Mouse (Mus musculus): ENCODE measurements around the gene Tmed10.

The Tmed10 gene

DNA sequence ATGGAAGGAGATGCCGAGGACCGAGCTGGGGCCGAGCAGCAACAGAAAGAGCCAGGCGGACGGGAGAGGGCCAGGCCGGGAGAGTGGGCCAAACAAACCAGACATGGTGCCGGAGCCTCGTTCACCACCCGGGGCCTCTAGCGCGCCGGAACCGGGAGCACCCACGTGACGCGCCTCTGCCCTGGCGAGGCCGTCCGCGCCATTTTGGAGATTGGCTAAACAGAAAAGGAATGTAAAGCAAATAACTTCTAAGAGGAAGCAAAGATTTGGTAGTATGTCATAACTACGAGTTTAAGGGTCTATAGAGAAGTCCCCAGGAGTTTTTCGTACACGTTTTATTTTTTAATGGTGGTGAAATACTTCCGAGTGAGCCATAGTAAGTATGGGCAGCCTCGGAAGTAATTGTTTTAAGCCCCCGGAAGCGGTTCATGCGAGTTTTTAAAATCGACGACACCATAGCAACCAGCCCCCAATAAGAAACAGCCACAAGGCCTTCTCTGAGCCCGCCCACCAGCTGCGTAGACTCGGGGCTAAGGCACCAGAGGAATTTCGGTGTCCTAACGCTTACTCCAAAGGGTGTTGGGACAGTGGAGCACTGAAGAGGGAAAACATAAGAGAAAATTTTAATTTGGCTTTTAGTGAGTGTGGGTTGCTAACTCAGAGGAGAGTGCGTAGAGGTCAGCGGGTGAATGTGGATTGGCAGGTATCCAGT is at the start of gene Tmed10:
Tmed10 (minus strand) TSS at position 287 of the 712 bp plus-strand sequence.
- peak; percentile 94 to 95 for DNase-seq (ENCODE audit: low spot score in 2 of 2)

DNA sequence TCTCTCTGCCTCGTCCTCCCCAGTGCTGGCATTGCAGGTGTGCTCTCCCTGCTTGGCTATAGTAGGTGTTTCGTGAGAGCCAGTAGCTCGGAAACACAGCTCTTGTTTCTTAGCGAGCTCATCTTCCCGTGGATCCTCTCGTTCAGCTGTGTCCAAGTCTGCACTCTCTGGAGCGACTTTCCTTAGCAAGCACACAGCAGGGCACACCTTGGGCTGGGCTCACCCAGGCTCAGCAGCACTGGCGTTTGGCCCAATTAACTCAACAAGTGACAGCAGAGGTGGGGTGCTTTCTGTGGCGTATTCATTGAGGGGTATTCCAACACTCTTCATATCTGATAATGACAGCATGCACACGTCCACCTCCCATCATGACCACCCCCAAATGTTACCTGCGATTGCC is 48.6 kb upstream of the Tmed10 start:
- no peak for DNase-seq (ENCODE audit: low spot score in 2 of 2)

DNA sequence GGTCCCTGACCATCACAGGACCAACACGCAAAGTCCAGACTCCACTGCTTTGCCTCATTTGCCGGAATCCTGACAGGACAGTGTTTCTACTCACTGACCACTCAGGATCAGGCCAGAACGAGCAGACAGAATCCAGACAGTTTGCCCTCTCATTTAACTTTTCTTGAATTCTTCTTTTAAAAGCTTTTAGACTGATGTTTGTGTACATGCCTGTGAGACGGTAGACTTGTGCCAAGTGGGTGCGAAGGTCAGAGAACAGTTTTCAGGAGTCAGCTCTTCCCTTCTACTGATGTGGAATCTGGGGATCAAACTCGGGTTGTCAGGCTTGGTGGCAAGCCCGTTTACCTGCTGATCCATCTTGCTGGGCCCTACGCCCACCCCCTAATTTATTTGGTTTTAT is 47.9 kb upstream of the Tmed10 start:
- DNase-seq (ENCODE audit: low spot score in 2 of 2): no peak

DNA sequence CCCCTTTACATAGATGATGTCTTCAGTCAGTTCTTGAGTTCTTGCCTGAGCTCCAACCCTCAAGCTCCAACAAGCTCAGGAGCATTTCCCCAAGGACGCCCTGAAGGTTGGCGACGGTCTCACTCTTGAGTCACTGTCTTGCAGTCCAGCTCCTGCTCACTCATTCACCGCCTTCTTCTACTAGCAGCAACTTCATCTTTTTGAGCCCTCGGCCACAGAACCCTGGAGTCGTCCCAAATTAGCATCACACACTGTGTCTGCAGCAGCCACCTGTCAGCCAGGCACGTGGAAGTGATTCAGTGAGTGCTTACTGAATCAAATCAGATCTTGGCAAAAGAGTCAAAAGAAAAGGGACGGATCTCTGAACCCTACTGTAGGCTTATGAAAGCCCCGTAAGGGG is 46.3 kb upstream of the Tmed10 start:
- DNase-seq (ENCODE audit: low spot score in 2 of 2): no peak

DNA sequence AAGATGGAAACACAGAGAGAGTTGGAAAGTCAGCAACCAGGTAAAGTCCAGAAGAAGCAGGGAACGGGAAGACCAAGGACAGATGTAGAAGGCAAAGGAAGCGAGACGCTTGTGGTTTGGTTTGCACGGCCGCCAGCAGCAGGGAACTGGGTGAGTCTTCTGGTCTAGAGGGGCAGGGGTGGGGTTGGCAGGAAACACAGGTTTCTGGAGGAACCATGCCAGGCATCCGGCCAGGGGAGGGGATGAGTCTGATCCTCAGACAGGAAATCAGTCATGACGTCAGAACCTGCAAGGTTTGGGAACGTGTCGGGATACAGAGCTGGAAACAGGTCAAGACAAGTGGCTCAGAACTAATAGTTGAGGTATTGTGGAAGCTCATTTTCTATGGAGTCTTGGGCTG is 43.2 kb upstream of the Tmed10 start:
- peak; percentile 49 to 62 for DNase-seq (ENCODE audit: low spot score in 2 of 2)

DNA sequence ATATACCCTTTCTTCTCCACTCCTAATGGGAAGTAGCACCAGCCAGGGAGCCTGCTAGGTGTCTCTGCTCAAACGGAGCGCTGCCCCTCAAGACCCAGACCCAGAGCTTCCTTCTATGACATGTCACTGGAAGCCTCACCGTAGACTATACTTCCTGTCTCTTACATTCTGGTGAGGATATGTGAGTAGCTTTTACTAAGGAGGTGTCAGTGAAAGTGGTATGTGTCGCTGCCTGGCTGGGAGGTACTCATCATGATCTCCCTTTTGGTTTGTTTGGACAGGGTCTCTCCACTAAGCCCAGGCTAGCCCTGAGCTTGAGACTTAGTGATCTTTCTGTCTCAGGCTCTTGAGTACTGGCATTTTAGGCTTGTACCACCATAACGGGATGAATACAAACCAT is 41.7 kb upstream of the Tmed10 start:
- no peak for DNase-seq (ENCODE audit: low spot score in 2 of 2)

DNA sequence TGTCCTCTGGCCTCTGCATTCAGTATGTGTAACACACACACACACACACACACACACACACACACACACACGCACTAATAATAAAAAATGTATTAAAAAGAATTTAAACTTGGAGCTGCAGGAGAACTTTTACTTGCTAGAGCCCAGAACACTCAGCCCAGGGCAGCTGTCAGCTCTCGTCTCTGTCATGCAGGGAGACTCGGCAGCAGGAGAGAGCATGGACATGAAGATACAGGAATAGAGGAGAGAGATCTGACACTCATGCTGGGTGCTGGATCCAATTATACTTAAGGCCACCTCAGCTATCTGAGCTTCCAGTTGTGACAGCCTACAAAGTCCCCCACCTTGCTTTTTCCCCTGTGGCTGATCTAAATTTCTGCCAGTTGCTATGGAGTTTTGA is 41.2 kb upstream of the Tmed10 start:
- DNase-seq (ENCODE audit: low spot score in 2 of 2): no peak

DNA sequence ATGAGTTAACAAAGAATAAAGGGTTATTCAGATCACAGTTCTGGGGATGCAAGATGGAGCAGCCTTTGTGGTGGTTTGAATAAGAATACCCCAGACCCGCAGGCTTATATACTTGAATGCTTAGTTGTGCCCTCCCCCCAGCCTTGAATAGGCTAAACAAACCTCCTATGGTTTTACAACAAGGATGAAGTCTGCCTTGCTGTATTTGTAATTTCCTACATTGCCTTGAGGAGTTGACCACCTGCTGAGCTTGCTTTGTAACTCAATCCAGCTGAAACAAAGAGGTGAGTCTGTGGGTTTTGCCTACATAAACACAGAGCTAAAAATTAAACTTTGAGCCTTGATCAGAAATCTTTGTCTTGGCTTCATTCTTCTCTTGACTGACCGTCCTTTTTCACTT is 36.5 kb upstream of the Tmed10 start:
- no peak for DNase-seq (ENCODE audit: low spot score in 2 of 2)

DNA sequence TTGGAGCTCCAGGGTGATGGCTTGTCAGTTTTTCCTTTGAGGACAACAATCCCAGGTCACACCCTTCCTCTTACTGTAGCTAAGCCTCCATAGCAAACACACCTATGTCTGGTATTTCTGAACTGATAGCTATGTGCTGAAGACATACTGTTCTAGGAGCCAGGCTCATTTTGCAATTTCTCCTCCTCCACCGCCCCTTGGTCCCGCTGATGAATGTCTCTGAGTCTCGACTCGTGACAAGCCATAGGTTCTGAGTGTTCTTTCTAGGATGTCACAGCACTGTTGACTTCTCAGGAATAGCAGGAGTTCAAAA is 23.3 kb upstream of the Tmed10 start:
- no peak for DNase-seq (ENCODE audit: low spot score in 2 of 2)

DNA sequence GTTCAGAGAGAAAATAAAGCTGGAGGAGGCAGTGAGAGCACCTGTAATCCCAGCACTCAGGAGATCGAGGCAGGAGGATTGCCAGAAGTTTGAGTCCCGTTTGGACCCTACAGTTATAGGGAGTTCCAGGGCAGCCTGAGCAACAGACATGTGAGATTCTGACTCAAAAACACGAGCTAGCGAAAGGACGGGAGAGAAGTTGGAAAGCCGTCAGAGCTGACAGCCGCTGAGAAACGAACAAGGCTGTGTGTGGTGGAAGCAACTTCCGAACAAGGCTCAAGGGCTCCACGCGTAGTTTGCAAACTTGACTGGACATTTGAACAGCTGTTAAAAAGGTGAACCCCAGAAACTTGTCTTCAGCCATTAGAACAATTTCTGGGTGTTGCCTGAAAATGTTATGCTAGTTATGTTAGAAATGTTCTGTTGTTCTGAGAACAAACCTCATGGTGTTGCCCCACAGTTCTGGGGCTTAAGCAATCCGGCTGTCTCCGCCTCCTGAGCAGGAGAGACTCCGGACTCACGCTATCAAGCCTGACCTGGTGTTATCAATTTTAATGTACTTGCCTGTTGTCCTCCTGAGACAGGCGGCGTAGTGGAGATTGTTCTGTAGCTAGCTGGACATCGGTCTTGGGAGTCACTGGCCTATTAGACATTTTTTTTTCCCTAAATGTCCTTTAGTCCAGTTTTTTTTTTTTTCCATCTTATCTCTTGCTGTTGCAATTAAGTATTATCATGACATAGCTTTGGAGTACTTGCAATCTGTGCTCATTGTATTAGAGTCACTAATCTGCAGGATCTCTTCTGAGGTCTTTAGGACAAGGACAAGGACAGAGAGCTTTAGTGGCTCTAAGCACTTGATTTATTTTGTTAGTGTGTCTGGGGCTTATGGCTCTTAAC is 22.7 kb upstream of the Tmed10 start:
- no peak for DNase-seq (ENCODE audit: low spot score in 2 of 2)

DNA sequence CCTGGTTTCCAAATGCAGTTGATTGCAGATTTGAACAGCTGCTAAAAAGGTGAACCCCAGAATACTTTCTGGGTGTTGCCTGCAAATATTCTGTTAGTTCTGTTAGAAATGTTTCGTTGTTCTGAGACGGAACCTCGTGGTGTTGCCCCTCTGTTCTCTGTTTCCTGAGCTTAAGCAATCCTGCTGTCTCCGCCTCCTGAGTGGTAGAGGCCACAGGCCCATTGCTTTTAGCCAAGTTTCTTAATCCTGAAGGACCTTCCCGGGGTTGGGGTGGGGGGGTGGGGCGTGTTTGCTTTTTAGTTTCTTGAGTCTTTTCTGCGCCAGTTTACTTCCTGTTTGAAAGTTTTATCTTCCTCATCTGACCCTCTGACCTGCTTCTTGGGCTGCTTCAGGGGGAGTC is 19.3 kb upstream of the Tmed10 start:
- no peak for DNase-seq (ENCODE audit: low spot score in 2 of 2)

DNA sequence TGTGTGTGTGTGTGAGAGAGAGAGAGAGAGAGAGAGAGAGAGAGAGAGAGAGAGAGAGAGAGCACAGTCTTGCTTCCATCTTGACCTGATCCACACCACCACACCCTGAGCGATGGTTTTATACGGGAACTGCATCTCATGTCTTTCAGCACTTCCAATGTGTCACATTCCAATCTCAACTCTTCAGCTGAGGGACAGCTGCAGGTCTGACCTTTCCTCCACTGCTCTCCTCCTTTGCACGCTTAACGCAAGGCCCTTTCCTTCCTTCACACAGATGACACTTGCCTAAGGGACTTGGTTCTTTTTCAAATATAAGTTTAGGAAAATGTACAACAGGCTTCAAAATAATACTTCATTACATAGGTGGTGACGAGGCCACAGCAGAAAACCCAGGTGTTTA is 18.9 kb upstream of the Tmed10 start:
- no peak for DNase-seq (ENCODE audit: low spot score in 2 of 2)

DNA sequence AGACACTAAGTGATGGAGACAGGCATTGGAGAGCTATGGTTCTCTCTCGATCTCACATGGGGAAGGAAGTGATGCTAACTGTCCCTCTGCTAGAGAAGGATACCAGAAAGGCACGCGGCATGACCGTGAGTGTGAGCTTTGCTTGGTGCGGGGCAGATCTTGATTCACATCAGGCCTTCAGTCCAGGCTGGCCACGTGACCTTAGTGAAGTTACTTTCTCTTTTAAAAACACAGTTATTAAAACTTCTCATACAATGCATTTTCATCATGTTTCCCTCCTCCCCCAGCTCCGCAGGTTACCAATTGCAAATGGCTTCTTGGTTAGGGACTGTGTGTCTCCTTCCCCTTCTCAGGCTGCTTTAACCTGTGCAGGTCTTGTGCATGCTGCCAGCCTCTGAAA is 16.5 kb upstream of the Tmed10 start:
- DNase-seq (ENCODE audit: low spot score in 2 of 2): no peak

DNA sequence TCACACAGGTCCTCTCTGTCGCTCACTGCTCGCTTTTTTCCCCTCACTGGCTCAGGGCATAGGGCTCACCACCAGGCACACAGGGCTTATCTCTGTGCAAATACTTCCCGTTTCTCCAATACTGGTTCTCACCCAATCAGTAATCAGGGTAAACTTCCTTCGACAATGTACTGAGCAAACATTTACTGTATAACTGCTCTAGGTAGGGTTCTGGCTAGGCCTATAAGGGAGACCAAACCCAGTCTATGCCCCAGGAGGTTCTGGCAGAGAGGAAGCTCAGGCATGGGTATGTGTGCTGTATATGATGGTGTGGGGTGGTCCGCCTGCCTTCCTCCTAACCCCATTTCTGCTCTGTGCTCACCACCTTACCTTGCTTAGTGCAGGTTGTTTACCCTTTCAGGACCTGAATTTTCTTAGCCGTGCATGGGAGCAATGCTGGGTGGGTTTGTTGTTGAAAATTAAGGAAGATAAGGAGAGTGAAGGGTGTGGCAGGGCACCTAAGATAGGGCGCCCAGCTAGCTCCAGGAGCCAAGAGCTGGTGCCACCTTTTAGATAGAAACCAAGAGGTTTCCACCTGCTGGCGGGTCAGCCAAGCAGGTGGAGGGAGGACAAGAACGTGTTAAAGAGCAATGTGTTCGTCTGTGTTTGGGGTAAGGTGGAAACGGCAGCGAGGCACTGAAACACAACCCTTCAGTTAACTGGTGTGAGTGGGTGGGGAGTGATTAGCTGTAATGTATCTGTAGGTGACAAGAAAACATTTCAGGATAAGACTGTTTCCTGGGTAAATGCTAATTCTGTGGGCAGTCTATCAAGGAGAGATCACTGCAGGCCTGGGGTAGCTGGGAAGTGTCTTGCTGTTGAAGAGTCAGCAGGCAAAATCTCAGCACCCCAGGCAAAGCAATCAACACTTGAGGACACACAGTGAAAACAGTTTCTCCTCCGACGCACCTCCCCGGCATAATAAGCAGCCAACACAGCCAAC is 14.8 kb upstream of the Tmed10 start:
- no peak for DNase-seq (ENCODE audit: low spot score in 2 of 2)

DNA sequence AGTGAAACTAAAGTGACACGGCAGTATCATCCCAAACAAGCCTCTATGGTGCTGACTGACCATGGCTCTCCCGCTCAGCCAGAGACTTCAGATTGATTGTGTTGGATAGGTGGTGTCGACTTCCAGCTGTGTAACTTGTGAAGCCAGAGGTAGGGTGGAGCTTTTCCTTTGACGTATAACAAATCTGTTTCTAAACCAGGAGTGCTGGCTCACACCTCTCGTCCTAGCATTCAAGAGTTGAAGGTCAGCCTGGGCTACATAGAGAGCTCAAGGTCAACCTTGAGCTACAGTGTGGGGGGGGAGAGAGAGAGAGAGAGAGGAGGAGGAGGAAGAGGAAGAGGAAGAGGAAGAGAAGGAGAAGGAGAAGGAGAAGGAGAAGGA is 11.3 kb upstream of the Tmed10 start:
- no peak for DNase-seq (ENCODE audit: low spot score in 2 of 2)

DNA sequence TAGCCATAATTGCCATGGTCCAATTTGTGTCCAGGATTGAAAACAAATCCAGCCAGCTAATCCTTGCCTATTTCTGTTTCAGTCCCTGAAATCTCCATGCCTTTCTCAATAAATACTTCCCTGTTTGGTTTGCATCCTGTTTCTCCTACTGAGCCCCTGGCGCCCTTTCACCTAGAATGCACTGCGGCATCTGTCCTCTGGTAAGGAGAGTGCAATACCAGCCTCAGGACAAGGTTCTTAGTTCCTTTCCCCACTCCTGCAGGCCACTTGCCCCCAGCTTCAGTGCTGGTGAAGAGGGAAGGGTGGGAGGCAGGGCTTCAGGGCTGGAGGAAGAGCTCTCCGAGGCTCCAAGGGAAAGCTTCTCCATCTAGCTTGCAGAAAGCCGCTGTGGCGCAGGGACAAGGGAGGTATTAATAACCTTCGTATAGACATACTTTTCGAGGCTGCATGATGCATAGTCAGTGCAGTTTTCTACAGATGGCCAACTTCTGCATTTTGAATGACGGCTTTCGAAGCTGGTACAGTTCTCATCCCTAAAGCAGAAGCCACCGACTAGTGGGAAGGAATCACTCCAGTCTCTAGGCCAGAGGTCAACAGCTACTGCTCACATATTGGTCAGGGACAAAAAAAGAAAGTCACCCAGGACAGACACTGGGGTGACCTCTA is 10.8 kb upstream of the Tmed10 start:
- DNase-seq (ENCODE audit: low spot score in 2 of 2): peak; percentile 33 to 64

DNA sequence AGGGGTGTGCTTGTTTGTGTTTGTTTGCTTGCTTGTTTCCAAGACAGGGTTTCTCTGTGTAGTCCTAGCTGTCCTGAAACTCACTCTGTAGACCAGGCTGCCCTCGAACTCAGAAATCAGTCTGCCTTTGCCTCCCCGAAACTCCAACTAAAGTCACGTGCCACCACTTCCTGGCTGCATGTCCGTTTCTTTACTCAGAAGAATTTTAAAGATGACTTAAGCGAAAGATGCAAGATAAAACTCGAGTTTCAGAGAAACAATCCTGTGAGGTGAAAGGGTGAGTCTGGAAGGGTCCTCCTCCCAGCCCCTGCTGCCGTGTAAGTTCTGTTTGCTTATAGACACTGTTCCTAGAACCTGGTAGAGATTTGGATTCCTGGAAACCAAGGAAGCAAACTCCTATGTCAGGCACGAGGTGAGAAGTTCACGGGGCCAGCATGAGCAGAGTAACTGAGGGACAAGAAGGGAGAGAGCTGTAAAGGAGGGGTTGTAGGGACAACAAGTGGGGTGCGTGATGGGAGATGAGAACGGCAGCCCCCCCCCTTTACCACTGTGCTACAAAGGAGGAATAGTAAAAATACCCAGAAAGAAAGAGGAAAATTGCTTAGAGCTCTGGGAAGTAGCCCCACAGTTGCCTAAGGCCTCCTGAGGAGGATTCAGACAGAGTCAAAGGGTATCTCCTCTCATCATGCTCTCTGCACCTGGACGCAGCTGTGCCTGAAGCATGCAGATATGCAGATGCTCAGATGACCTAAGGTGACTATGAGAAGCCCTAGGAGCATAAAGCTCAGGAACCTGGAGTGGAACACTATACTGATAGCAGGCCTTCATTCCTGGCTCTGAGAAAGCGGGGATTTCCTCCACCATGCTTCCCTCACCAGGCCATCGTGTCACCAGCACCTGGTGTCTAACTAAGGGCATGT is 8.4 kb upstream of the Tmed10 start:
- no peak for DNase-seq (ENCODE audit: low spot score in 2 of 2)

DNA sequence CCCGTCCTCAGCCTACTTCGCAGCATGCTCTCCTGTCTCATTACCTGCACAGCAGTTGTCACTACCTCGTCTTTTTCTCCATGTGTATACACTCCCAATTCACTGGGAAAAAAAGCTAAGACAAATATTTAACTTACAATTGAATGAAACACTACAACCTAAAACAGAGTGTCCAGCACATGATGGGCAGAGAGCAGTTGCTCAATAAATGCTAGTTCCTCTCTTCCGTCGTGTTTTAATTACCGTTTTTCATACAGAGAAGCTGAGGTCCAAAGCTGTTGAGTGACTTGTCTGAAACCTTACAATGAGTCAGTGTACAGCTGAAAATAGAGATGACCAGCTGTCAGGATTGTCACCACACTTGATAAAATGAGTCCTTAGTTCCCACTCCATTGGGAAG is 6.9 kb upstream of the Tmed10 start:
- no peak for DNase-seq (ENCODE audit: low spot score in 2 of 2)

DNA sequence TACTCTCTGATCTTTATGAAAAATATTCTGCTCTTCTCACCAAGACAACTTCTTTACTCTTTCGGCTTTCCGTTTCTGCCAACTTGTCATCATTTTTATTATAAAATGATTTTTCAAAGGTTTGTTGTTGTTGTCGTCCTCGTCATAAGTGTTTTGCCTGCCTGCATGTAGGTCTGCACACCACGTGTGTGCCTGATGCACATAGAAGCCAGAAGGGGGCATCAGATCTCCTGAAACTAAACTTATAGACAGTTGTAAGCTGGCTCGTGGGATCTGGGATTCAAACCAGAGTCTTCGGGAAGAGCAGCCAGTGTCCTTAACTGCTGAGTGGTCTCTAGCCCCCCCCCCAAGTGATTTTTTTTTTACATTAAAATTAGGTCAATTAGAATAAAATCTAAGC is 6.3 kb upstream of the Tmed10 start:
- DNase-seq (ENCODE audit: low spot score in 2 of 2): no peak

DNA sequence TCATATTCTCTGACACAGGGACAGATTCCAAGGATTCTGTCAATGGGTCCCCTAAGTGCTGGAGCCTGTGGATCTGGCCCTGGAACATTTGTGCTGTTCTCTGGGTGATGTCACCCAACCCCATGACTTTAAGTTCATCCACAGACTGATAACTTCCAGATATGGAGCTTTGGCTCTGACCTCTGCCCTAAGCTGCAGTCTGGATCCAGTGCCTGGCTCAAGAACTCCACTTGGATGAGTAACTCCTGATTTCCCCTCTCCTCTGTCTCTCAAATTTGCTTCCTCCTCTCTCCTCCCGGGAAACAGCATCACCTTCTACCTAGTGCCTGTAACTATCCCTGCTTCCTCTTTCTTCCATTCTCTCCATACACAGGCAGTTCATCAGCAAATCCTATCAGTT is 5.7 kb upstream of the Tmed10 start:
- DNase-seq (ENCODE audit: low spot score in 2 of 2): no peak

DNA sequence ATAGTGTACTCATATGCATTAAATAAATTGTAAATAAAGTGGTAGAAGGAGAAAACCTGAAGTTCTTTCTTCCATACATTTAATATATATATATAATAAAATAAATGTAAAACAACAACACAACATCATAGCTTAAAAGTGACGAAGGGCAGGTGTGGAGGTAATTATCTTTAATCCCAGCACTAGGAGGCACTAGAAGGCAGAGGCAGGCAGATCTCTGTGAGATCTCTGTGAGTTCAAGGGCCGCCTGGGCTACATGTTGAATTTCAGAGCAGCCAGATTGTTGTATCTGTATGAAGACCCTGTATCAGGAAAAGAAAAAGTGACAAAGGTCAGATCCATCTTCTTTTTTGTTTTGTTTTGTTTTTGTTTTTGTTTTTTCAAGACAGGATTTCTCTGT is 3.6 kb upstream of the Tmed10 start:
- no peak for DNase-seq (ENCODE audit: low spot score in 2 of 2)

All from heart, adult 9 months (tissue).